Mouse (Mus musculus): ENCODE data around the gene Elavl2. TPM values are rescaled to one million over a fixed set of nuclear protein-coding genes. Genes with fewer than 3 reads are reported as not detected.
A peak's percentile ranks its signal among the peaks of the same experiment; 100 is the strongest.

The Elavl2 gene
- polyA plus RNA-seq (2015; fragmentation: Nextera tagmentation; extraction: Ambion mirVana), result 2.2 and 3.3 TPM in 2 replicates

- H3K9ac ChIP-seq (replicated peaks; ENCODE audit: low read length), result no peak within 1 kb of the TSS
- peaks cover 23% of the 10 kb centered on the region for H3K27me3 ChIP-seq (ENCODE audit: insufficient read depth, low read length)
- ATAC-seq (ENCODE audit: low FRiP score, low TSS enrichment), result peak; percentile 59; the same call in 1 of the 2 replicates
- H3K4me2 ChIP-seq (replicated peaks; ENCODE audit: low read depth, low read length), result peak within 1 kb of the TSS; percentile 65
- H3K9me3 ChIP-seq (ENCODE audit: low read length), result no peaks in the 10 kb centered on the region
- no peaks in the 10 kb centered on the region for H3K36me3 ChIP-seq (ENCODE audit: insufficient read depth, low read length)
- 0 out of 2 replicates have a peak, but pooled peaks cover 7% of the 10 kb centered on the region for H3K4me1 ChIP-seq (ENCODE audit: insufficient read depth, low read length)
- WGBS, result under 1% methylated on average over 28 of the region's 28 CpGs
- no peak within 1 kb of the TSS for H3K27ac ChIP-seq (ENCODE audit: low read length)
- H3K4me3 ChIP-seq (ENCODE audit: low read length), result peak within 1 kb of the TSS; percentile 40
Measured at GRCm38 (mm10) chr4:91400423-91400822, at the start of gene Elavl2. Gene Elavl2 (minus strand): TSS chr4:91400785.

- no peak overlapping the region for H3K9ac ChIP-seq (replicated peaks; ENCODE audit: low read length)
- WGBS, result 54% methylated on average over 2 of the region's 2 CpGs
- no peaks in the 10 kb centered on the region for H3K36me3 ChIP-seq (ENCODE audit: insufficient read depth, low read length)
- no peak overlapping the region for H3K4me2 ChIP-seq (replicated peaks; ENCODE audit: low read depth, low read length)
- no peaks in the 10 kb centered on the region for H3K9me3 ChIP-seq (ENCODE audit: low read length)
- no peaks in the 10 kb centered on the region for H3K27me3 ChIP-seq (ENCODE audit: insufficient read depth, low read length)
- no peak overlapping the region for H3K27ac ChIP-seq (ENCODE audit: low read length)
- no peak overlapping the region for H3K4me3 ChIP-seq (ENCODE audit: low read length)
- no peak for ATAC-seq (ENCODE audit: low FRiP score, low TSS enrichment)
- no peaks in the 10 kb centered on the region for H3K4me1 ChIP-seq (ENCODE audit: insufficient read depth, low read length)
Measured at GRCm38 (mm10) chr4:91447887-91448286, 47.3 kb upstream of the Elavl2 start.

GRCm38 (mm10) chr4:91415582-91415981 lies 15.0 kb upstream of the Elavl2 start:
- Histone ChIP-seq H3K27ac (ENCODE audit: low read length) (no peak overlapping the region), H3K9ac (replicated peaks; ENCODE audit: low read length) (no peak overlapping the region), H3K9me3 (ENCODE audit: low read length) (no peaks in the 10 kb centered on the region), H3K4me3 (ENCODE audit: low read length) (no peak overlapping the region), H3K36me3 (ENCODE audit: insufficient read depth, low read length) (no peaks in the 10 kb centered on the region), H3K27me3 (ENCODE audit: insufficient read depth, low read length) (no peaks in the 10 kb centered on the region), H3K4me1 (ENCODE audit: insufficient read depth, low read length) (no peaks in the 10 kb centered on the region), H3K4me2 (replicated peaks; ENCODE audit: low read depth, low read length) (no peak overlapping the region)
- ATAC-seq (ENCODE audit: low FRiP score, low TSS enrichment), result no peak
- 79% methylated on average over 1 of the region's 1 CpGs for WGBS

- 63% methylated on average over 3 of the region's 3 CpGs for WGBS
- H3K4me3 ChIP-seq (ENCODE audit: low read length), result no peak overlapping the region
- H3K36me3 ChIP-seq (ENCODE audit: insufficient read depth, low read length), result no peaks in the 10 kb centered on the region
- no peak overlapping the region for H3K4me2 ChIP-seq (replicated peaks; ENCODE audit: low read depth, low read length)
- H3K9me3 ChIP-seq (ENCODE audit: low read length), result no peaks in the 10 kb centered on the region
- no peak overlapping the region for H3K27ac ChIP-seq (ENCODE audit: low read length)
- H3K4me1 ChIP-seq (ENCODE audit: insufficient read depth, low read length), result no peaks in the 10 kb centered on the region
- peaks cover 9% of the 10 kb centered on the region for H3K27me3 ChIP-seq (ENCODE audit: insufficient read depth, low read length)
- no peak overlapping the region for H3K9ac ChIP-seq (replicated peaks; ENCODE audit: low read length)
- ATAC-seq (ENCODE audit: low FRiP score, low TSS enrichment), result no peak
Measured at GRCm38 (mm10) chr4:91405047-91405446, 4.5 kb upstream of the Elavl2 start.

GRCm38 (mm10) chr4:91399510-91400196 lies 932 bp downstream of the Elavl2 start:
- Histone ChIP-seq H3K4me3 (ENCODE audit: low read length) (peak overlapping the region; percentile 32), H3K27me3 (ENCODE audit: insufficient read depth, low read length) (peaks cover 23% of the 10 kb centered on the region), H3K4me2 (replicated peaks; ENCODE audit: low read depth, low read length) (peak overlapping the region; percentile 65), H3K9me3 (ENCODE audit: low read length) (no peaks in the 10 kb centered on the region), H3K9ac (replicated peaks; ENCODE audit: low read length) (no peak overlapping the region), H3K4me1 (ENCODE audit: insufficient read depth, low read length) (0 out of 2 replicates have a peak, but pooled peaks cover 7% of the 10 kb centered on the region), H3K27ac (ENCODE audit: low read length) (no peak overlapping the region), H3K36me3 (ENCODE audit: insufficient read depth, low read length) (no peaks in the 10 kb centered on the region)
- 1% methylated on average over 17 of the region's 17 CpGs for WGBS
- peak; percentile 85 for ATAC-seq (ENCODE audit: low FRiP score, low TSS enrichment)

GRCm38 (mm10) chr4:91391987-91392598 lies 8.5 kb downstream of the Elavl2 start:
- Histone ChIP-seq H3K4me1 (ENCODE audit: insufficient read depth, low read length) (no peaks in the 10 kb centered on the region), H3K36me3 (ENCODE audit: insufficient read depth, low read length) (no peaks in the 10 kb centered on the region), H3K9ac (replicated peaks; ENCODE audit: low read length) (no peak overlapping the region), H3K4me2 (replicated peaks; ENCODE audit: low read depth, low read length) (no peak overlapping the region), H3K9me3 (ENCODE audit: low read length) (no peaks in the 10 kb centered on the region), H3K4me3 (ENCODE audit: low read length) (no peak overlapping the region), H3K27ac (ENCODE audit: low read length) (no peak overlapping the region), H3K27me3 (ENCODE audit: insufficient read depth, low read length) (no peaks in the 10 kb centered on the region)
- ATAC-seq (ENCODE audit: low FRiP score, low TSS enrichment), result no peak
- 70% methylated on average over 5 of the region's 5 CpGs for WGBS

- Histone ChIP-seq H3K4me1 (ENCODE audit: insufficient read depth, low read length) (no peaks in the 10 kb centered on the region), H3K4me3 (ENCODE audit: low read length) (no peak overlapping the region), H3K27me3 (ENCODE audit: insufficient read depth, low read length) (no peaks in the 10 kb centered on the region), H3K4me2 (replicated peaks; ENCODE audit: low read depth, low read length) (no peak overlapping the region), H3K36me3 (ENCODE audit: insufficient read depth, low read length) (no peaks in the 10 kb centered on the region), H3K9ac (replicated peaks; ENCODE audit: low read length) (no peak overlapping the region), H3K27ac (ENCODE audit: low read length) (no peak overlapping the region), H3K9me3 (ENCODE audit: low read length) (no peaks in the 10 kb centered on the region)
- ATAC-seq (ENCODE audit: low FRiP score, low TSS enrichment), result no peak
- whole genome bisulfite sequencing, result 88% methylated on average over 3 of the region's 3 CpGs
Measured at GRCm38 (mm10) chr4:91387701-91388100, 12.9 kb downstream of the Elavl2 start.

GRCm38 (mm10) chr4:91381201-91381627 lies 19.4 kb downstream of the Elavl2 start:
- no peak for ATAC-seq (ENCODE audit: low FRiP score, low TSS enrichment)
- H3K36me3 ChIP-seq (ENCODE audit: insufficient read depth, low read length), result no peaks in the 10 kb centered on the region
- 2% methylated on average over 13 of the region's 13 CpGs for WGBS

GRCm38 (mm10) chr4:91380341-91381117 lies 20.1 kb downstream of the Elavl2 start:
- WGBS, result 2% methylated on average over 24 of the region's 24 CpGs
- H3K4me2 ChIP-seq (replicated peaks; ENCODE audit: low read depth, low read length), result no peak overlapping the region

More at GRCm38 (mm10) chr4:91381201-91381627, 19.4 kb downstream of the Elavl2 start:
- no peak overlapping the region for H3K4me2 ChIP-seq (replicated peaks; ENCODE audit: low read depth, low read length)
- H3K27me3 ChIP-seq (ENCODE audit: insufficient read depth, low read length), result peaks cover 27% of the 10 kb centered on the region
- H3K9me3 ChIP-seq (ENCODE audit: low read length), result no peaks in the 10 kb centered on the region
- H3K4me3 ChIP-seq (ENCODE audit: low read length), result no peak overlapping the region
- H3K4me1 ChIP-seq (ENCODE audit: insufficient read depth, low read length), result no peaks in the 10 kb centered on the region
- H3K27ac ChIP-seq (ENCODE audit: low read length), result no peak overlapping the region
- no peak overlapping the region for H3K9ac ChIP-seq (replicated peaks; ENCODE audit: low read length)

More at GRCm38 (mm10) chr4:91380341-91381117, 20.1 kb downstream of the Elavl2 start:
- no peaks in the 10 kb centered on the region for H3K9me3 ChIP-seq (ENCODE audit: low read length)
- peaks cover 27% of the 10 kb centered on the region for H3K27me3 ChIP-seq (ENCODE audit: insufficient read depth, low read length)
- H3K27ac ChIP-seq (ENCODE audit: low read length), result no peak overlapping the region
- no peak for ATAC-seq (ENCODE audit: low FRiP score, low TSS enrichment)
- peaks cover under 1% of the 10 kb centered on the region; the same call in 1 of the 2 replicates for H3K4me1 ChIP-seq (ENCODE audit: insufficient read depth, low read length)
- no peak overlapping the region for H3K9ac ChIP-seq (replicated peaks; ENCODE audit: low read length)
- no peak overlapping the region for H3K4me3 ChIP-seq (ENCODE audit: low read length)
- H3K36me3 ChIP-seq (ENCODE audit: insufficient read depth, low read length), result no peaks in the 10 kb centered on the region

Measured in kidney, embryonic 16.5 days (tissue).